Mouse (Mus musculus) midbrain, embryonic 14.5 days (tissue): Measurements from ENCODE around the gene Tuba3b. TPM values are rescaled to one million over a fixed set of nuclear protein-coding genes. Genes with fewer than 3 reads are reported as not detected.

Experiments
- ATAC-seq: fragments of 200-750 bp; cut with Nextera tagmentation; 2 replicates; pipeline ENCODE4 v1.8.0; 2017; ENCODE audit warnings: moderate number of reproducible peaks, moderate library complexity; ENCODE audit not compliant: low FRiP score, low TSS enrichment
- DNase-seq: peaks from one replicate; pipeline ENCODE4 v3.0.0-alpha.2; 2015
- H3K27ac ChIP-seq: fragments of 300-500 bp; sonication (generic); replicated peaks from 2 replicates; pipeline ENCODE4 v1.5.1; 2014; ENCODE audit warnings: mild to moderate bottlenecking, low read depth, low read length, moderate library complexity
- H3K27me3 ChIP-seq: fragments of 300-500 bp; sonication (generic); 2 replicates; pipeline ENCODE4 v1.6.1; 2014; ENCODE audit warnings: low read length, control low read depth, mixed read lengths; ENCODE audit not compliant: control insufficient read depth, insufficient read depth
- H3K36me3 ChIP-seq: fragments of 300-500 bp; sonication (generic); 2 replicates; pipeline ENCODE4 v1.6.1; 2014; ENCODE audit warnings: low read length, control low read depth; ENCODE audit not compliant: control insufficient read depth, insufficient read depth
- H3K4me1 ChIP-seq: fragments of 300-500 bp; sonication (generic); 2 replicates; pipeline ENCODE4 v1.6.1; 2014; ENCODE audit warnings: mild to moderate bottlenecking, antibody characterized with exemption, low read length, control low read depth; ENCODE audit not compliant: control insufficient read depth, insufficient read depth
- H3K4me2 ChIP-seq: fragments of 300-500 bp; sonication (generic); 2 replicates; pipeline ENCODE4 v1.6.1; 2014; ENCODE audit warnings: mild to moderate bottlenecking, low read length, moderate library complexity
- H3K4me3 ChIP-seq: fragments of 300-500 bp; sonication (generic); replicated peaks from 2 replicates; pipeline ENCODE4 v1.5.1; 2014; ENCODE audit warnings: low read depth, low read length
- H3K9ac ChIP-seq: fragments of 300-500 bp; sonication (generic); replicated peaks from 2 replicates; pipeline ENCODE4 v1.6.1; 2014; ENCODE audit warnings: mild to moderate bottlenecking, low read length, moderate library complexity
- H3K9me3 ChIP-seq: fragments of 300-500 bp; sonication (generic); 2 replicates; pipeline ENCODE4 v1.6.1; 2016; ENCODE audit warnings: low read length, control low read depth, mixed read lengths; ENCODE audit not compliant: control insufficient read depth
- WGBS: fragments of 180-500 bp; shearing (Covaris S2); extraction: QIAGEN DNeasy Blood & Tissue Kit; methylation state at CpG from one replicate; pipeline ENCODE4 v1.1.7; 2014; 5-methylcytosine and 5-hydroxymethylcytosine counted together
- polyA plus RNA-seq: library from polyadenylated mRNA; unstranded; fragments of >200 nt; fragmentation: Nextera tagmentation; extraction: Ambion mirVana; gene quantifications from 2 replicates; pipeline ENCODE4 v1.2.1, GENCODE M21; 2014

Gene Tuba3b
- polyA plus RNA-seq, 1 experiment from 2014 or later, result not detected

- WGBS, result 61% methylated on average over 5 of the region's 5 CpGs
- no peak; the same call in 1 of the 2 replicates for ATAC-seq
- Histone ChIP-seq H3K4me1 (peaks cover 9% of the 10 kb centered on the region; the same call in 1 of the 2 replicates), H3K4me2 (no peak overlapping the region), H3K9ac (no peak overlapping the region), H3K9me3 (no peaks in the 10 kb centered on the region), H3K36me3 (no peaks in the 10 kb centered on the region), H3K27me3 (no peaks in the 10 kb centered on the region), H3K27ac (no peak overlapping the region; the same call in 1 of the 2 replicates), H3K4me3 (no peak overlapping the region)
- no peak for DNase-seq
Measured at GRCm38 (mm10) chr6:145653626-145654025, 38.1 kb downstream of the Tuba3b start.

- no peak overlapping the region for H3K9ac ChIP-seq
- peak overlapping the region; percentile 61 for H3K27ac ChIP-seq
- peak; percentile 69 for DNase-seq
- ATAC-seq, result peak; percentile 58; the same call in 1 of the 2 replicates
- no peaks in the 10 kb centered on the region for H3K36me3 ChIP-seq
- H3K4me1 ChIP-seq, result peaks cover 9% of the 10 kb centered on the region; the same call in 1 of the 2 replicates
- no peaks in the 10 kb centered on the region for H3K27me3 ChIP-seq
- H3K9me3 ChIP-seq, result no peaks in the 10 kb centered on the region
- H3K4me2 ChIP-seq, result no peak overlapping the region
- H3K4me3 ChIP-seq, result no peak overlapping the region
- 63% methylated on average over 8 of the region's 8 CpGs for WGBS
Measured at GRCm38 (mm10) chr6:145654062-145654836, 38.7 kb downstream of the Tuba3b start.

- Histone ChIP-seq H3K4me1 (peaks cover 9% of the 10 kb centered on the region; the same call in 1 of the 2 replicates), H3K9me3 (no peaks in the 10 kb centered on the region), H3K9ac (no peak overlapping the region), H3K4me3 (no peak overlapping the region), H3K27me3 (no peaks in the 10 kb centered on the region), H3K4me2 (no peak overlapping the region), H3K27ac (no peak overlapping the region), H3K36me3 (no peaks in the 10 kb centered on the region)
- whole genome bisulfite sequencing, result 91% methylated on average over 1 of the region's 1 CpGs
- no peak for DNase-seq
- ATAC-seq, result no peak
Measured at GRCm38 (mm10) chr6:145655678-145656077, 40.1 kb downstream of the Tuba3b start.

- no peaks in the 10 kb centered on the region for H3K9me3 ChIP-seq
- DNase-seq, result no peak
- H3K4me2 ChIP-seq, result no peak overlapping the region
- no peak overlapping the region for H3K27ac ChIP-seq
- WGBS, result 73% methylated on average over 15 of the region's 15 CpGs
- H3K36me3 ChIP-seq, result no peaks in the 10 kb centered on the region
- H3K27me3 ChIP-seq, result no peaks in the 10 kb centered on the region
- no peak overlapping the region for H3K9ac ChIP-seq
- peaks cover 9% of the 10 kb centered on the region; the same call in 1 of the 2 replicates for H3K4me1 ChIP-seq
- ATAC-seq, result no peak
- no peak overlapping the region for H3K4me3 ChIP-seq
Measured at GRCm38 (mm10) chr6:145656740-145657591, 41.4 kb downstream of the Tuba3b start.

DNA sequence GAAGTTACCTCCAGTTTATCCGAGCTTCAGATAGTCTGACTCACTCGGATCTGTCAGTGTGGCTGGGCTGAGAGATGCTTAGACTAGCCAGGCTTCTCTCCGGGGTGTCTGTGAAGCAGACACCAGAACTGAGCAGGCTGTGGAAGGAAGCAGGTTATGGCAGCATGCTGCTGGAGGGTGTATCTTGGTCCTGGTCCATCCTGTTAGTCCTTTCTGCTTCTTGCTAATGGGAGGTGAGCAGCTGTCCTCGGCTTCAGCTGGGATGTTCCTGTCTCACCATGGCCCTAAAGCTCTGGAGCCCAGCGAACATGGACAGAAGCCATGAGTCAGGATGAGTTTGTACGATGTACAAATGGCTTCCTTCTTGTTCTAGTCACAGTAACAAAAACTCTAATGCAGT, 43.6 kb downstream of the Tuba3b start:
- no peak overlapping the region for H3K4me3 ChIP-seq
- H3K9me3 ChIP-seq, result no peaks in the 10 kb centered on the region
- H3K9ac ChIP-seq, result no peak overlapping the region
- no peaks in the 10 kb centered on the region for H3K36me3 ChIP-seq
- DNase-seq (no peak), ATAC-seq (no peak)
- H3K4me1 ChIP-seq, result peaks cover 2% of the 10 kb centered on the region; the same call in 1 of the 2 replicates
- H3K4me2 ChIP-seq, result no peak overlapping the region
- 72% methylated on average over 6 of the region's 6 CpGs for WGBS
- H3K27me3 ChIP-seq, result no peaks in the 10 kb centered on the region
- H3K27ac ChIP-seq, result no peak overlapping the region

GRCm38 (mm10) chr6:145660943-145661342, 45.4 kb downstream of the Tuba3b start:
- Histone ChIP-seq H3K4me3 (no peak overlapping the region), H3K27ac (no peak overlapping the region), H3K9ac (no peak overlapping the region), H3K36me3 (no peaks in the 10 kb centered on the region), H3K9me3 (no peaks in the 10 kb centered on the region), H3K4me2 (no peak overlapping the region), H3K4me1 (no peaks in the 10 kb centered on the region), H3K27me3 (no peaks in the 10 kb centered on the region)
- 81% methylated on average over 11 of the region's 11 CpGs for WGBS
- DNase-seq (no peak), ATAC-seq (no peak)

DNA sequence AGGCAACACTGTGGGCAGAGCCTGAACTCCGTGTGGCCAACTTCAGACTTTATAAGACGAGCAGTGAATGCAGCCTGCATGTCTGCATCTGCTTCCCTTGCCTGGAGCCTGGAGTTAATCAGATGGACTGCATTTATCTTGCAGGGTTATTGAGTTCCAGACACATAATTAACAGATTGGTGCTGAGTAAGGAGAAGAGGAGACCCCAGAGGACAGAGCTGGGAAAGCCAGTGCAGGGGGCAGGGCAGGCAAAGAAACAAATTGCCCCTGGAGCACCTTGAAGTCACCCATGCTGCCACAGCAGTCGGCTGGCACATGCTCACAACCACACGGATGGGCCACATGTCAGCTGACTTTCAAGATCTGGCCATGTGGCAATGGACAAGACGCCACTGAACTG, 48.7 kb downstream of the Tuba3b start:
- Histone ChIP-seq H3K4me1 (no peaks in the 10 kb centered on the region), H3K9ac (no peak overlapping the region; the same call in 1 of the 2 replicates), H3K36me3 (no peaks in the 10 kb centered on the region), H3K9me3 (no peaks in the 10 kb centered on the region), H3K4me2 (no peak overlapping the region), H3K27ac (no peak overlapping the region), H3K27me3 (no peaks in the 10 kb centered on the region), H3K4me3 (no peak overlapping the region)
- no peak for ATAC-seq
- WGBS, result 74% methylated on average over 5 of the region's 5 CpGs
- no peak for DNase-seq

- Histone ChIP-seq H3K9ac (no peak overlapping the region), H3K36me3 (no peaks in the 10 kb centered on the region), H3K4me3 (no peak overlapping the region), H3K9me3 (no peaks in the 10 kb centered on the region), H3K4me1 (no peaks in the 10 kb centered on the region; the same call in 1 of the 2 replicates), H3K27me3 (no peaks in the 10 kb centered on the region), H3K27ac (no peak overlapping the region), H3K4me2 (no peak overlapping the region)
- DNase-seq, result no peak
- 85% methylated on average over 3 of the region's 3 CpGs for WGBS
- ATAC-seq, result no peak
Measured at GRCm38 (mm10) chr6:145665751-145666150, 50.2 kb downstream of the Tuba3b start.
